Mouse (Mus musculus) kidney, embryonic 14.5 days (tissue): ENCODE results near the gene Cux2. TPM values are rescaled to one million over a fixed set of nuclear protein-coding genes. Genes with fewer than 3 reads are reported as not detected.

Experiments
- ATAC-seq: fragments of 200-750 bp; cut with Nextera tagmentation; 2 replicates; pipeline ENCODE4 v1.8.0; 2017; ENCODE audit warnings: moderate number of reproducible peaks, mild to moderate bottlenecking, moderate TSS enrichment, moderate library complexity; ENCODE audit not compliant: low FRiP score, low TSS enrichment
- H3K27ac ChIP-seq: fragments of 300-500 bp; sonication (generic); 2 replicates; pipeline ENCODE4 v1.5.1; 2014; ENCODE audit warnings: low read depth, mild to moderate bottlenecking, low read length, moderate library complexity, mixed read lengths
- H3K27me3 ChIP-seq: fragments of 300-500 bp; sonication (generic); 2 replicates; pipeline ENCODE4 v1.6.1; 2014; ENCODE audit warnings: mild to moderate bottlenecking, low read length; ENCODE audit not compliant: control insufficient read depth, insufficient read depth
- H3K36me3 ChIP-seq: fragments of 300-500 bp; sonication (generic); 2 replicates; pipeline ENCODE4 v1.6.1; 2014; ENCODE audit warnings: low read length, mixed read lengths; ENCODE audit not compliant: control insufficient read depth, insufficient read depth
- H3K4me1 ChIP-seq: fragments of 300-500 bp; sonication (generic); 2 replicates; pipeline ENCODE4 v1.6.1; 2014; ENCODE audit warnings: low read length, mixed read lengths; ENCODE audit not compliant: control insufficient read depth, insufficient read depth
- H3K4me2 ChIP-seq: fragments of 300-500 bp; sonication (generic); replicated peaks from 2 replicates; pipeline ENCODE4 v1.6.1; 2014; ENCODE audit warnings: low read depth, mild to moderate bottlenecking, low read length
- H3K4me3 ChIP-seq: fragments of 300-500 bp; sonication (generic); 2 replicates; pipeline ENCODE4 v1.5.1; 2014; ENCODE audit warnings: mild to moderate bottlenecking, low read length
- H3K9ac ChIP-seq: fragments of 300-500 bp; sonication (generic); 2 replicates; pipeline ENCODE4 v1.6.1; 2014; ENCODE audit warnings: low read depth, mild to moderate bottlenecking, low read length, moderate library complexity
- H3K9me3 ChIP-seq: fragments of 300-500 bp; sonication (generic); 2 replicates; pipeline ENCODE4 v1.6.1; 2016; ENCODE audit warnings: low read length; ENCODE audit not compliant: control insufficient read depth
- WGBS: fragments of 180-500 bp; shearing (Covaris S2); extraction: QIAGEN DNeasy Blood & Tissue Kit; methylation state at CpG from one replicate; pipeline ENCODE4 v1.1.7; 2014; 5-methylcytosine and 5-hydroxymethylcytosine counted together
- polyA plus RNA-seq: library from polyadenylated mRNA; unstranded; fragments of >200 nt; fragmentation: Nextera tagmentation; extraction: Ambion mirVana; gene quantifications from 2 replicates; pipeline ENCODE4 v1.2.1, GENCODE M21; 2014

Gene Cux2
- polyA plus RNA-seq, 1 experiment from 2014 or later: 15.1 TPM

GRCm38 (mm10) chr5:121938065-121938849, 111.6 kb downstream of the Cux2 start:
- H3K27me3 ChIP-seq: no peaks in the 10 kb centered on the region
- peaks cover 15% of the 10 kb centered on the region; the same call in 1 of the 2 replicates for H3K4me1 ChIP-seq
- ATAC-seq: no peak
- 70% methylated on average over 18 of the region's 18 CpGs for WGBS
- no peak overlapping the region for H3K4me2 ChIP-seq
- no peak overlapping the region for H3K27ac ChIP-seq
- no peak overlapping the region for H3K4me3 ChIP-seq
- no peaks in the 10 kb centered on the region for H3K36me3 ChIP-seq
- H3K9me3 ChIP-seq: no peaks in the 10 kb centered on the region
- H3K9ac ChIP-seq: no peak overlapping the region

GRCm38 (mm10) chr5:121930261-121930660, 119.6 kb downstream of the Cux2 start:
- peak; percentile 43 for ATAC-seq

DNA sequence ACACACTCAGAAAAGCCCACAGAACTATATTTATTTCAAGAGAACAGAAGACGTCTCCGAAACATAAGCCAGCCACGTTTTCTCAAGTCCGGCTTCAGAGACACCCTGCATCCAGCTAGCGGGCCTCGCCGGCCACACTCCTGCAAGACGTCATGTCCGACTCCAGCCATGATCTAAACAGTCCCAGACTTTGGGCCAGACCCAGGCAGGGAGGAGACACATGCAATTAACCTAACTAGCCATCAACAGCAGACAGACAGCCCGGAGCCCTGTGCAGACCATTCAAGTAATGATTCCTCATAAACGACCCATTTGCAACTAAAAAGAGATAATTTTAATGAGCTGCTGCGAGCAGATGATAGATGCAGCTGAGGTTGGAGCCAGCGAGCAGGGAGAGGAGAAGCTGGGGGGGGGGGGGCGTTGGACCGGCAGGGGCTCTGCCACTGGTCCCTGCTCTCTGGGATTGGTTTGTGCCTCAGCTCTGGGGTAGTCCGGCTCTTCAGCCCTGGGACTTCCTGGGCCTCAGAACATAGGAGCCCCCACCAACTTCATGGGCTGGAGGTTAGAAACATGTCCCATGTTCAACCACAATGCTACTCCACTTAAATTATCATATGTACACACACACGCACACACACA, 121.4 kb downstream of the Cux2 start:
- WGBS: 36% methylated on average over 15 of the region's 17 CpGs
- H3K4me3 ChIP-seq: no peak overlapping the region
- peak; percentile 55; the same call in 1 of the 2 replicates for ATAC-seq
- no peak overlapping the region for H3K9ac ChIP-seq
- peaks cover 10% of the 10 kb centered on the region for H3K27me3 ChIP-seq
- H3K36me3 ChIP-seq: no peaks in the 10 kb centered on the region
- H3K9me3 ChIP-seq: no peaks in the 10 kb centered on the region
- H3K27ac ChIP-seq: no peak overlapping the region
- H3K4me2 ChIP-seq: no peak overlapping the region
- 0 out of 2 replicates have a peak, but pooled peaks cover 4% of the 10 kb centered on the region for H3K4me1 ChIP-seq

More at GRCm38 (mm10) chr5:121930261-121930660, 119.6 kb downstream of the Cux2 start:
- Histone ChIP-seq H3K9me3 (no peaks in the 10 kb centered on the region), H3K27me3 (peaks cover 6% of the 10 kb centered on the region), H3K4me2 (no peak overlapping the region), H3K27ac (no peak overlapping the region; the same call in 1 of the 2 replicates), H3K36me3 (no peaks in the 10 kb centered on the region), H3K4me1 (peaks cover 13% of the 10 kb centered on the region; the same call in 1 of the 2 replicates), H3K9ac (no peak overlapping the region), H3K4me3 (no peak overlapping the region)
- WGBS: 14% methylated on average over 9 of the region's 9 CpGs

DNA sequence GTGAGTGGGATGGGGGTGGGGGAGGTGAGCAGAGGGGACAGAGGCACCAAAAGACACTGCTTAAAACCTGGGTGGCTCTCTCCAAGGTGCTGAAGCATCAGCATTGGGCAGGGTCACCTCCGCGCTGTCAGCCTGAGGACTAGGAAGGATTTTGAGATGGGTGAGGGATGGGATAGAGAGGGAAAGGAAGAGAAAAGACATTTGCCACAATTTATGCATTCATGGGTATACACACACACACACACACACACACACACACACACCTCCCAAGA, 123.4 kb downstream of the Cux2 start:
- Histone ChIP-seq H3K9me3 (no peaks in the 10 kb centered on the region), H3K4me3 (no peak overlapping the region), H3K9ac (no peak overlapping the region), H3K27me3 (peaks cover 10% of the 10 kb centered on the region), H3K27ac (no peak overlapping the region), H3K4me1 (no peaks in the 10 kb centered on the region), H3K36me3 (no peaks in the 10 kb centered on the region), H3K4me2 (no peak overlapping the region)
- 13% methylated on average over 2 of the region's 2 CpGs for WGBS
- ATAC-seq: no peak

DNA sequence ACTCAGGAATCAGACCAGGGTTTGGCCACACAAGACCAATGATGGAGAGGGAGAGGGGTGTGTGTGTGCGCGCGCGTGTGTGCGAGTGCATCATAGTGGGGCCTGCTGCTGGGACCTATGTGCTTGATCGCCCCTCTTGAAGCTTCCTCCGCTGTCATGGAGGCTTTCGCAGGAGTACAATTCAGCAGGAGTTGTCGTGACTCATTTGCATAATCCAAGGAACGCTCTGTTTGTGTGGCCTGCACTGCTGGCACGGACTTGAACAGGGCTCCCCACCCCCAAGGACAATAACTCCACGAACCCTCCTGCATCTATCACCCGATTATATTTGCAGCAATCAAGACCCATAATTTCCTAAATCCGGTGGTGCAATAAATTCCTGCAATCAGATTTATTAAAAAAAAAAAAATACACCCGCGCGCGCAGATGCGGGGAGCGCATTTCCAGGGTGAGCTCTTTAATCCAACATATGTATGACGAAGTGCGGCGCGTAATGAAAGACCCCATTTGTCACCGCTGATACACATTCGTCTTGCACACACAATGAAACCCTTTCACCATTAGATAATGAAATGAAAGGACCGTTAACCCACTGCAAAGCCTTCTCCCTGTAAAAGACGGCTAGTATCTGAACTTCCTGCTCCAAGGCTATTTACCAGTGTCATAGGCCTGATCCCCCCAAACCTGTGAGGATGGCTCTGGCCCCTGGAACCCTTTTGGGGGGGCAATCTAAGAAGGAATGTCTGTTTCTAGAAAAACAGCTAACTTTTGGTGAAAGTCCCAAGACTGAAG, 124.0 kb downstream of the Cux2 start:
- no peak overlapping the region for H3K9ac ChIP-seq
- no peaks in the 10 kb centered on the region for H3K9me3 ChIP-seq
- H3K27me3 ChIP-seq: peaks cover 10% of the 10 kb centered on the region
- no peak overlapping the region for H3K27ac ChIP-seq
- no peak for ATAC-seq
- no peaks in the 10 kb centered on the region for H3K4me1 ChIP-seq
- no peaks in the 10 kb centered on the region for H3K36me3 ChIP-seq
- H3K4me2 ChIP-seq: no peak overlapping the region
- no peak overlapping the region for H3K4me3 ChIP-seq
- WGBS: 38% methylated on average over 28 of the region's 28 CpGs

GRCm38 (mm10) chr5:121925291-121925690, 124.6 kb downstream of the Cux2 start:
- Histone ChIP-seq H3K4me2 (no peak overlapping the region), H3K4me1 (no peaks in the 10 kb centered on the region)
- WGBS: 30% methylated on average over 23 of the region's 23 CpGs

GRCm38 (mm10) chr5:121924423-121924822, 125.5 kb downstream of the Cux2 start:
- H3K27me3 ChIP-seq: peaks cover 10% of the 10 kb centered on the region
- H3K4me3 ChIP-seq: no peak overlapping the region
- H3K27ac ChIP-seq: no peak overlapping the region
- H3K9me3 ChIP-seq: no peaks in the 10 kb centered on the region
- no peak overlapping the region for H3K9ac ChIP-seq
- ATAC-seq: no peak
- H3K4me2 ChIP-seq: no peak overlapping the region
- H3K36me3 ChIP-seq: no peaks in the 10 kb centered on the region
- no peaks in the 10 kb centered on the region for H3K4me1 ChIP-seq
- WGBS: 30% methylated on average over 9 of the region's 9 CpGs

More at GRCm38 (mm10) chr5:121925291-121925690, 124.6 kb downstream of the Cux2 start:
- Histone ChIP-seq H3K27ac (no peak overlapping the region), H3K9me3 (no peaks in the 10 kb centered on the region), H3K9ac (no peak overlapping the region), H3K27me3 (peaks cover 10% of the 10 kb centered on the region), H3K36me3 (no peaks in the 10 kb centered on the region), H3K4me3 (no peak overlapping the region)
- no peak for ATAC-seq

DNA sequence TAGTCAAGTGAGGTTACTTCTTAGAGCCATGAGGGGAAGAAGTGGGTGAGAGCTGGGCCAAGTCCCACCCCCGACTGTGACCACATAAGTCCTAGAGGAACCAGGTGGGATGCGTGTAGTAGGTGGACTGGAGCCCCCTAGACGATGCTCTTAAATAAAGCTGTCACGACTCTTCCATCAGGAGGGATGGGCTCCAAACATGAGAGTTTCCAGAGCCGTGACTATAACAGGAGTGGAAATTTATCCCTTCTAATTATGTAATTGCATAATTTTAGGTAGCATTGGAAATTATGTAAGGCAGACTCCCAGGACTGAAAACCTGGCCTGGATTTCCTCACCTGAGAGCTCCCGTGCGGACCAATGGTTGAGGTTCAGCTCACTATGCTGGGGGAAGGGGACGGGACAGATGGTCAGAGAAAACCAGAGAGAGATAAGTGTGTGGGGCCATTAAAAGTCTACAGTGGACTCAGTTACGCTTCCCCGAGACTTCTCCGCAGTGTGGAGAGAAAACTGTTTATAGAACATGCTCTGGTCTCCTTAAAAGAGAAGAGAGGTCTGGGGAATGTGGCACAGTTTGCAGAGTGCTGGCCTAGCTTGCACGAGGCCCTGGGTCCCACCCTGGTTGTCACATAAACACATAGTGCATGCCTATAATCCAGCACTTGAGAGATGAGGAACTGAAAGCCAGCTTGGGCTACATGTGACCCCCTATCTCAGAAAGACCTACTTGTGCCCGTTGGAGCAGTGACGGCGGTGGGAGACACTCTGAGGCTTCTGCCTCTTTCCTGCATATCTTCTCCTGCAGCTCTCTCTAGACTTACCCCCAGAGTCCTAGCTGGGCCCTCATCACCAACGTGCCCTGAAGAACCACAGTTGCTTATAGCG, 126.7 kb downstream of the Cux2 start:
- Histone ChIP-seq H3K4me1 (no peaks in the 10 kb centered on the region), H3K27ac (no peak overlapping the region), H3K9me3 (no peaks in the 10 kb centered on the region), H3K9ac (no peak overlapping the region), H3K4me2 (no peak overlapping the region), H3K4me3 (no peak overlapping the region), H3K36me3 (no peaks in the 10 kb centered on the region), H3K27me3 (peaks cover 10% of the 10 kb centered on the region)
- 78% methylated on average over 17 of the region's 17 CpGs for WGBS
- no peak for ATAC-seq
